Mouse (Mus musculus) testis, adult 10 weeks (tissue): ENCODE measurements around the gene Slc9b2. TPM values are rescaled to one million over a fixed set of nuclear protein-coding genes. Genes with fewer than 3 reads are reported as not detected.

ENCODE experiments used
- polyA plus RNA-seq: library from polyadenylated mRNA; stranded (reverse); fragments of 350-450 nt; fragmentation: Illumina TruSeq; extraction: RNeasy Lipid Tissue Mini Kit (QIAGEN cat#74804); gene quantifications from one replicate; pipeline ENCODE4 v1.2.3, GENCODE M21; 2014; ENCODE audit warnings: low read depth, low replicate concordance

Gene Slc9b2
- not detected for polyA plus RNA-seq

GRCm38 (mm10) chr3:135307411-135308259 lies at the start of gene Slc9b2:
Gene Slc9b2, plus strand, starts transcription at chr3:135307700.

GRCm38 (mm10) chr3:135280669-135281415 lies 26.7 kb upstream of the Slc9b2 start, which contains the start of gene Bdh2:
Gene Bdh2, plus strand, starts transcription at chr3:135281221.

GRCm38 (mm10) chr3:135347739-135348264 lies 40.3 kb downstream of the Slc9b2 start, which contains the start of gene Slc9b1:
Gene Slc9b1, plus strand, starts transcription at chr3:135348029.

Other genes with a start within 250 kb of the Slc9b2 start
- gene Cenpe, start 95.2 kb upstream of the Slc9b2 start, polyA plus RNA-seq = 66.2 TPM
- gene Bdh2, start 26.5 kb upstream of the Slc9b2 start, polyA plus RNA-seq = 0.55 TPM
- 342 TPM for gene Slc9b1, start 40.3 kb downstream of the Slc9b2 start, polyA plus RNA-seq
- 24.1 TPM for gene Cisd2, start 116.2 kb downstream of the Slc9b2 start, polyA plus RNA-seq
- 1,458 TPM for gene Ube2d3, start 130.4 kb downstream of the Slc9b2 start, polyA plus RNA-seq
- gene Manba, start 177.9 kb downstream of the Slc9b2 start, polyA plus RNA-seq = 11.9 TPM